22 mouse cellular contexts compared by ENCODE assay signal in the genomic region with DNA sequence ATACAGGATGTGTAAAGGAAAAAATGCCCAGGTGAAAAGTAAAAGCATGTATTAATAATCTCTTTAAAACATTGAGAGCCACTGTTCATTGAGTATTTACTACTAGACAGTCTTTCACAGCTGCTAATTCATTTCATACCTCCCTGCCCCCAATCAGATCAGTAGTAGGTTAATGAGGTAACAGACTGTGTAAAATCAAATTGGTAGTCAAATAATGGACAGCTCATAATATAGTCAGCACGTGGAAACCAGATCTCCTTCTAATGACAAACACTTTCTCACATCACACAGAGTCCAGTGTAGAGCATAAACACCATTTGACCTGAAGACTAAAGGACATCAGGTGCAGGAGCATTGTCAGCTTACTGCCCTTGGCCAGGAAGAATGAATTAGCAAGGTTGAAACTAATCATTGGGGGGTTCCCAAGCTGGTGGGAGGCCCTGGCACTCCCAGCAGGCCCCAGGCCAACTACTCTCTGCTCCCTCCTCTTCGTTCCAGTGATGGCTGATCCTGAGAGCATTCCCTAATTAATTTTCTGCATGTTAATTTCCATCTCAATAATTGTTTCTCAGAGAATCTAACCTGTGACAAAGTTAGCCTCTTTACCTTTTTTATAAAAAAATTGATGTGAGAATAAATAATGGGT.
DNase-seq lines count a peak whose midpoint lies in the region; ATAC-seq and TF ChIP-seq lines count a peak whose summit lies in the region.
"Had no signal": no experiment of that assay in that cellular context is flagged by ENCODE, and none has a peak within 500 bp of the region (broad histone marks: within the 10 kb centered on the region; RNA-seq: fewer than 3 reads in every experiment).

No protein-coding gene starts in this region.

- no peak overlapping the region for H3K27ac ChIP-seq in forebrain, embryonic 12.5 days
- H3K27ac ChIP-seq in forebrain, postnatal 0 days (ENCODE audit: low read depth, low read length) = no peak overlapping the region
- no peak overlapping the region for H3K27ac ChIP-seq in midbrain, embryonic 13.5 days
- no peak overlapping the region for H3K27ac ChIP-seq in midbrain, embryonic 10.5 days (replicated peaks)
- H3K27ac ChIP-seq in hindbrain, embryonic 13.5 days = no peak overlapping the region
- H3K27ac ChIP-seq: heart, embryonic 15.5 days; intestine, embryonic 15.5 days; limb, embryonic 12.5 days; macrophage; stomach, embryonic 15.5 days had no signal

- H3K4me3 ChIP-seq in forebrain, embryonic 12.5 days (replicated peaks) = no peak overlapping the region
- no peak overlapping the region for H3K4me3 ChIP-seq in forebrain, postnatal 0 days (ENCODE audit: low read depth, low read length)
- H3K4me3 ChIP-seq in midbrain, embryonic 13.5 days (replicated peaks) = no peak overlapping the region
- no peak overlapping the region for H3K4me3 ChIP-seq in midbrain, embryonic 10.5 days
- H3K4me3 ChIP-seq in hindbrain, embryonic 13.5 days = no peak overlapping the region
- H3K4me3 ChIP-seq: heart, embryonic 15.5 days; intestine, embryonic 15.5 days; limb, embryonic 12.5 days; stomach, embryonic 15.5 days had no signal

- no peak for TF ChIP-seq CTCF in forebrain, postnatal 0 days (IDR thresholded peaks at IDR 0.05; ENCODE audit: low read depth)

- no peak for DNase-seq in forebrain, postnatal 0 days
- DNase-seq in midbrain, embryonic 10.5 days (ENCODE audit: low spot score) = no peak
- DNase-seq in Muller cell, postnatal 12 days (ENCODE audit: inconsistent ontology term) = no peak
- DNase-seq in adrenal gland, postnatal 4 days (ENCODE audit: low spot score in 2 of 2) = no peak
- DNase-seq: adrenal gland, adult 8-10 months; cerebellum, adult 9-10 months; heart, postnatal 4 days; kidney, adult 9 months; kidney, postnatal 14 days; liver, postnatal 0 days; thymus, postnatal 25 days had no signal

- no peaks in the 10 kb centered on the region; the same call in 1 of the 2 replicates for H3K4me1 ChIP-seq in forebrain, embryonic 12.5 days
- H3K4me1 ChIP-seq in forebrain, postnatal 0 days (ENCODE audit: insufficient read depth) = no peaks in the 10 kb centered on the region
- 0 out of 2 replicates have a peak, but pooled peaks cover 6% of the 10 kb centered on the region for H3K4me1 ChIP-seq in midbrain, embryonic 13.5 days (replicated peaks)
- no peaks in the 10 kb centered on the region for H3K4me1 ChIP-seq in midbrain, embryonic 10.5 days
- peaks cover 12% of the 10 kb centered on the region for H3K4me1 ChIP-seq in hindbrain, embryonic 13.5 days (replicated peaks)
- H3K4me1 ChIP-seq: heart, embryonic 15.5 days; intestine, embryonic 15.5 days; stomach, embryonic 15.5 days had no signal

- no peaks in the 10 kb centered on the region for H3K36me3 ChIP-seq in forebrain, embryonic 12.5 days (replicated peaks)
- H3K36me3 ChIP-seq in forebrain, postnatal 0 days (ENCODE audit: insufficient read depth) = no peaks in the 10 kb centered on the region
- no peaks in the 10 kb centered on the region for H3K36me3 ChIP-seq in midbrain, embryonic 13.5 days
- H3K36me3 ChIP-seq in midbrain, embryonic 10.5 days = no peaks in the 10 kb centered on the region
- H3K36me3 ChIP-seq in hindbrain, embryonic 13.5 days = no peaks in the 10 kb centered on the region
- H3K36me3 ChIP-seq: heart, embryonic 15.5 days; intestine, embryonic 15.5 days; limb, embryonic 12.5 days; stomach, embryonic 15.5 days had no signal

- ATAC-seq in forebrain, embryonic 12.5 days (ENCODE audit: low FRiP score) = peak; percentile 41; the same call in 1 of the 2 replicates
- ATAC-seq in forebrain, postnatal 0 days = no peak
- ATAC-seq in midbrain, embryonic 13.5 days = 0 out of 2 replicates have a peak, but pooled peaks have one; percentile 30
- peak; percentile 73 for ATAC-seq in hindbrain, embryonic 13.5 days (ENCODE audit: low FRiP score)
- ATAC-seq: activated CD4-positive, CD25-positive, alpha-beta regulatory T cell, adult 4 months; intestine, embryonic 15.5 days; liver, postnatal 0 days; lung, postnatal 0 days had no signal

- H3K4me2 ChIP-seq in forebrain, embryonic 12.5 days = no peak overlapping the region
- no peak overlapping the region for H3K4me2 ChIP-seq in forebrain, postnatal 0 days (ENCODE audit: low read depth)
- no peak overlapping the region for H3K4me2 ChIP-seq in midbrain, embryonic 13.5 days (replicated peaks)
- H3K4me2 ChIP-seq in hindbrain, embryonic 13.5 days = no peak overlapping the region
- H3K4me2 ChIP-seq: heart, embryonic 15.5 days; intestine, embryonic 15.5 days; limb, embryonic 12.5 days; liver, embryonic 11.5 days; stomach, embryonic 15.5 days had no signal

- no peaks in the 10 kb centered on the region for H3K9me3 ChIP-seq in forebrain, embryonic 12.5 days
- no peaks in the 10 kb centered on the region for H3K9me3 ChIP-seq in forebrain, postnatal 0 days (ENCODE audit: low read length)
- H3K9me3 ChIP-seq in midbrain, embryonic 13.5 days = no peaks in the 10 kb centered on the region
- H3K9me3 ChIP-seq in midbrain, embryonic 10.5 days (replicated peaks) = no peaks in the 10 kb centered on the region
- no peaks in the 10 kb centered on the region for H3K9me3 ChIP-seq in hindbrain, embryonic 13.5 days
- H3K9me3 ChIP-seq: heart, embryonic 15.5 days; intestine, embryonic 15.5 days; limb, embryonic 12.5 days; stomach, embryonic 15.5 days had no signal

- no peaks in the 10 kb centered on the region for H3K27me3 ChIP-seq in forebrain, embryonic 12.5 days
- no peaks in the 10 kb centered on the region for H3K27me3 ChIP-seq in forebrain, postnatal 0 days (ENCODE audit: insufficient read depth, low read length)
- no peaks in the 10 kb centered on the region for H3K27me3 ChIP-seq in midbrain, embryonic 13.5 days
- H3K27me3 ChIP-seq in midbrain, embryonic 10.5 days (ENCODE audit: low read depth, poor library complexity, severe bottlenecking) = no peaks in the 10 kb centered on the region
- no peaks in the 10 kb centered on the region for H3K27me3 ChIP-seq in hindbrain, embryonic 13.5 days
- H3K27me3 ChIP-seq: heart, embryonic 15.5 days; intestine, embryonic 15.5 days; limb, embryonic 12.5 days; stomach, embryonic 15.5 days had no signal

- 33% methylated on average over 2 of the region's 2 CpGs for WGBS in forebrain, embryonic 12.5 days
- 18% methylated on average over 2 of the region's 2 CpGs for WGBS in forebrain, postnatal 0 days
- 40% methylated on average over 2 of the region's 2 CpGs for WGBS in midbrain, embryonic 13.5 days
- WGBS in midbrain, embryonic 10.5 days = 61% methylated on average over 2 of the region's 2 CpGs
- WGBS in hindbrain, embryonic 13.5 days = 40% methylated on average over 2 of the region's 2 CpGs

- H3K9ac ChIP-seq in forebrain, embryonic 12.5 days = no peak overlapping the region
- no peak overlapping the region for H3K9ac ChIP-seq in forebrain, postnatal 0 days
- no peak overlapping the region for H3K9ac ChIP-seq in midbrain, embryonic 13.5 days (replicated peaks)
- H3K9ac ChIP-seq in hindbrain, embryonic 13.5 days = no peak overlapping the region
- H3K9ac ChIP-seq: heart, embryonic 15.5 days; intestine, embryonic 15.5 days; limb, embryonic 12.5 days; liver, postnatal 0 days; stomach, embryonic 15.5 days had no signal
